Mouse (Mus musculus): ENCODE data around the gene Fam186b. TPM values are rescaled to one million over a fixed set of nuclear protein-coding genes. Genes with fewer than 3 reads are reported as not detected.

Fam186b gene
- total RNA-seq, 2 experiments from 2014 or later = 1.6 to 2.4 TPM

- no peak for DNase-seq (ENCODE audit: low spot score in 2 of 2)
Observed at GRCm38 (mm10) chr15:99225081-99225810, 70.4 kb downstream of the Fam186b start.

- DNase-seq (ENCODE audit: low spot score in 2 of 2) = peak; percentile 29 to 36
Observed at GRCm38 (mm10) chr15:99224208-99224911, 71.3 kb downstream of the Fam186b start, which contains the start of gene Kcnh3. Gene Kcnh3, plus strand, starts transcription at chr15:99224861.

GRCm38 (mm10) chr15:99223585-99224207 is 72.0 kb downstream of the Fam186b start:
- DNase-seq (ENCODE audit: low spot score in 2 of 2) = peak in 1 of 2 experiments; percentile 23

GRCm38 (mm10) chr15:99222794-99223584 is 72.7 kb downstream of the Fam186b start:
- DNase-seq (ENCODE audit: low spot score in 2 of 2) = no peak

- DNase-seq (ENCODE audit: low spot score in 2 of 2) = no peak
Observed at GRCm38 (mm10) chr15:99221315-99221952, 74.3 kb downstream of the Fam186b start.

Other genes with a start within 250 kb of the Fam186b start
- 10 to 100 TPM; 26.7 to 68.4 TPM for gene Prph, start 240.7 kb downstream of the Fam186b start, total RNA-seq (2021)
- 10 to 100 TPM; 14.5 to 17.1 TPM for gene Troap, start 221.3 kb downstream of the Fam186b start, total RNA-seq (2021)
- gene C1ql4, start 208.1 kb downstream of the Fam186b start, total RNA-seq (2021) = under 1 TPM in 1 of 2 experiments, not detected in 1; 0.20 TPM
- gene Dnajc22, start 202.7 kb downstream of the Fam186b start, total RNA-seq (2021) = 1 to 10 TPM; 3.7 to 6.4 TPM
- gene Spats2, start 170.0 kb downstream of the Fam186b start, total RNA-seq (2021) = 10 to 100 TPM; 30.7 to 34.1 TPM
- gene Kcnh3, start 71.0 kb downstream of the Fam186b start, total RNA-seq (2021) = 1 to 10 TPM; 3.8 to 6.7 TPM
- gene Mcrs1, start 43.9 kb downstream of the Fam186b start, total RNA-seq (2021) = 10 to 100 TPM; 72.0 to 72.8 TPM
- gene Prpf40b, start 801 bp downstream of the Fam186b start, total RNA-seq (2021) = 10 to 100 TPM; 68.7 to 77.8 TPM
- gene Fmnl3, start 74.6 kb upstream of the Fam186b start, total RNA-seq (2021) = 10 to 100 TPM; 41.0 to 45.6 TPM
- gene Tmbim6, start 97.0 kb upstream of the Fam186b start, total RNA-seq (2021) = 100 to 1,000 TPM; 520 to 533 TPM
- 10 to 100 TPM; 35.7 to 44.5 TPM for gene Nckap5l, start 161.9 kb upstream of the Fam186b start, total RNA-seq (2021)
- gene Bcdin3d, start 178.8 kb upstream of the Fam186b start, total RNA-seq (2021) = 1 to 10 TPM; 7.8 TPM
- 10 to 100 TPM; 23.2 to 26.8 TPM for gene Faim2, start 232.3 kb upstream of the Fam186b start, total RNA-seq (2021)

Measured in adrenal gland, postnatal 4 days (tissue).